Mouse (Mus musculus): ENCODE data around the gene Ltn1. TPM values are rescaled to one million over a fixed set of nuclear protein-coding genes. Genes with fewer than 3 reads are reported as not detected.

Ltn1 gene
- total RNA-seq, 2 experiments from 2014 or later = 28.5 to 31.2 TPM

Other genes with a start within 250 kb of the Ltn1 start
- 7.8 and 19.6 TPM in 2 replicates for gene N6amt1, start 78.4 kb downstream of the Ltn1 start, total RNA-seq (2014; fragmentation: Nextera tagmentation)
- gene N6amt1, start 78.4 kb downstream of the Ltn1 start, total RNA-seq (2017) = 10.0 and 13.2 TPM in 2 replicates
- gene Rwdd2b, start 8.0 kb upstream of the Ltn1 start, total RNA-seq (2014; fragmentation: Nextera tagmentation) = 11.1 and 16.9 TPM in 2 replicates
- 17.5 and 18.5 TPM in 2 replicates for gene Rwdd2b, start 8.0 kb upstream of the Ltn1 start, total RNA-seq (2017)
- gene Usp16, start 22.1 kb upstream of the Ltn1 start, total RNA-seq (2014; fragmentation: Nextera tagmentation) = 72.4 and 73.8 TPM in 2 replicates
- gene Usp16, start 22.1 kb upstream of the Ltn1 start, total RNA-seq (2017) = 120 and 133 TPM in 2 replicates
- 288 and 293 TPM in 2 replicates for gene Cct8, start 63.3 kb upstream of the Ltn1 start, total RNA-seq (2014; fragmentation: Nextera tagmentation)
- 889 and 1,095 TPM in 2 replicates for gene Cct8, start 63.3 kb upstream of the Ltn1 start, total RNA-seq (2017)
- gene Map3k7cl, start 120.7 kb upstream of the Ltn1 start, total RNA-seq (2014; fragmentation: Nextera tagmentation) = not detected in 2 replicates
- not detected in 2 replicates for gene Map3k7cl, start 120.7 kb upstream of the Ltn1 start, total RNA-seq (2017)

Measured in granulocyte monocyte progenitor cell, adult 5-6 weeks (primary cell).